Mouse (Mus musculus) stomach, embryonic 16.5 days (tissue): ENCODE results near the gene Grm8. TPM values are rescaled to one million over a fixed set of nuclear protein-coding genes. Genes with fewer than 3 reads are reported as not detected.

ENCODE experiments used
- ATAC-seq: fragments of 200-750 bp; cut with Nextera tagmentation; 2 replicates; pipeline ENCODE4 v1.8.0; 2017; ENCODE audit warnings: moderate number of reproducible peaks, moderate TSS enrichment; ENCODE audit not compliant: insufficient read depth, low FRiP score
- H3K27ac ChIP-seq: fragments of 300-500 bp; sonication (generic); 2 replicates; pipeline ENCODE4 v1.5.1; 2014; ENCODE audit warnings: low read length
- H3K27me3 ChIP-seq: fragments of 300-500 bp; sonication (generic); 2 replicates; pipeline ENCODE4 v1.6.1; 2014; ENCODE audit warnings: low read length, control low read depth, mixed read lengths; ENCODE audit not compliant: control insufficient read depth, insufficient read depth
- H3K36me3 ChIP-seq: fragments of 300-500 bp; sonication (generic); 2 replicates; pipeline ENCODE4 v1.6.1; 2014; ENCODE audit warnings: low read length; ENCODE audit not compliant: control insufficient read depth, insufficient read depth
- H3K4me1 ChIP-seq: fragments of 300-500 bp; sonication (generic); 2 replicates; pipeline ENCODE4 v1.6.1; 2014; ENCODE audit warnings: low read length, control low read depth, mixed read lengths; ENCODE audit not compliant: control insufficient read depth, insufficient read depth
- H3K4me2 ChIP-seq: fragments of 300-500 bp; sonication (generic); 2 replicates; pipeline ENCODE4 v1.6.1; 2014; ENCODE audit warnings: low read depth, low read length, mixed read lengths
- H3K4me3 ChIP-seq: fragments of 300-500 bp; sonication (generic); replicated peaks from 2 replicates; pipeline ENCODE4 v1.5.1; 2014; ENCODE audit warnings: mild to moderate bottlenecking, low read length
- H3K9ac ChIP-seq: fragments of 300-500 bp; sonication (generic); 2 replicates; pipeline ENCODE4 v1.6.1; 2014; ENCODE audit warnings: low read length
- H3K9me3 ChIP-seq: fragments of 300-500 bp; sonication (generic); replicated peaks from 2 replicates; pipeline ENCODE4 v1.6.1; 2016; ENCODE audit warnings: low read length, control low read depth; ENCODE audit not compliant: control insufficient read depth
- WGBS: fragments of 180-500 bp; shearing (Covaris S2); extraction: QIAGEN DNeasy Blood & Tissue Kit; methylation state at CpG from one replicate; pipeline ENCODE4 v1.1.7; 2014; 5-methylcytosine and 5-hydroxymethylcytosine counted together
- polyA plus RNA-seq: library from polyadenylated mRNA; unstranded; fragments of >200 nt; fragmentation: Nextera tagmentation; extraction: Ambion mirVana; gene quantifications from 2 replicates; pipeline ENCODE4 v1.2.1, GENCODE M21; 2015

The Grm8 gene
- polyA plus RNA-seq, 1 experiment from 2014 or later: 1.6 TPM

- no peaks in the 10 kb centered on the region for H3K36me3 ChIP-seq
- H3K4me3 ChIP-seq: no peak overlapping the region
- ATAC-seq: no peak
- H3K9me3 ChIP-seq: no peaks in the 10 kb centered on the region
- no peaks in the 10 kb centered on the region for H3K4me1 ChIP-seq
- 34% methylated on average over 6 of the region's 6 CpGs for WGBS
- no peak overlapping the region for H3K9ac ChIP-seq
- H3K4me2 ChIP-seq: no peak overlapping the region
- no peaks in the 10 kb centered on the region for H3K27me3 ChIP-seq
- no peak overlapping the region for H3K27ac ChIP-seq
These were observed 473.1 kb downstream of the Grm8 start for GRCm38 (mm10) chr6:27661747-27662435.

GRCm38 (mm10) chr6:27657520-27657919 is 477.5 kb downstream of the Grm8 start:
- Histone ChIP-seq H3K4me1 (no peaks in the 10 kb centered on the region), H3K27ac (no peak overlapping the region), H3K4me2 (no peak overlapping the region), H3K4me3 (no peak overlapping the region), H3K27me3 (no peaks in the 10 kb centered on the region), H3K9me3 (no peaks in the 10 kb centered on the region), H3K9ac (no peak overlapping the region), H3K36me3 (no peaks in the 10 kb centered on the region)
- ATAC-seq: no peak
- WGBS: 50% methylated on average over 1 of the region's 1 CpGs

DNA sequence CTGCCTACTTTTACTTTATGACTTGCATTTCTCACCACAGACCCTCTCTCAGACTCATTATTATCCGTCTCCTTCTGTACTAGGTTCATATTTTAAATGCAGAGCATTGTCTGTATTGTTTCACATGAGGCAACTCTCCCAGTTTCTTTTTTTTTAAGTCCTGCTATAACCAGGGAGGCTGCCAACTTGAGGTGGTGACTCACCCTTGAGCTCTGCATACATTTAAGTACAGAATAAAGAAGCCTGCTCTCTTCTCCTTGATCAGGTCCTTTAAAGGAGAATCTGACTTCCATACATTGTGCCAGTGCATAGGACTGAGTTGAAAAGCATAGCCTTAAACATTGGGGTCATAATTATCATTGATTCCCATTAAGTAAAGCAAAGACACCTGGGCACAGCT is 488.5 kb downstream of the Grm8 start:
- Histone ChIP-seq H3K27me3 (no peaks in the 10 kb centered on the region), H3K4me3 (no peak overlapping the region), H3K4me2 (no peak overlapping the region), H3K4me1 (no peaks in the 10 kb centered on the region), H3K9me3 (no peaks in the 10 kb centered on the region), H3K9ac (no peak overlapping the region), H3K27ac (no peak overlapping the region), H3K36me3 (no peaks in the 10 kb centered on the region)
- WGBS: 50% methylated on average over 1 of the region's 1 CpGs
- ATAC-seq: no peak

DNA sequence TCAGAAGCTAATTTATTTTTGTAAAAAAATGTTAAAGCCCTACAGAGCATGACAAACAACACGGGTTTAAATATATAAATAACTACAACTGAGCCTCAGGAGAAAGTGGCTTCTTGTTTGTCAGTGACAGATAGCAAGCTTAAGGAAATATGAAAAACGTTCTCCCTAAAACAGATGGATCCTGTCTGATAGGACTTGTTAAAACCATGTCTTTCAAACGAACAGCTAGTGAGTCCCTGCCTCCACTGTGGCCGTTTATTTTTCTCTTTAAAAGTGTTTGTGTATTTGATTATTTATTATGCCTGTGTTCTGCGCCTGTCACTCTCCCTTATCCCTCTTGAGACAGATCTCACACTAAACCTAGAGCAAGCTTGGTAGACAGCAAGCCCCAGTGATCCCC is 489.9 kb downstream of the Grm8 start:
- Histone ChIP-seq H3K36me3 (no peaks in the 10 kb centered on the region), H3K27me3 (no peaks in the 10 kb centered on the region), H3K9me3 (no peaks in the 10 kb centered on the region), H3K4me2 (no peak overlapping the region), H3K4me3 (no peak overlapping the region), H3K9ac (no peak overlapping the region), H3K27ac (no peak overlapping the region), H3K4me1 (no peaks in the 10 kb centered on the region)
- ATAC-seq: no peak
- 42% methylated on average over 5 of the region's 5 CpGs for WGBS

DNA sequence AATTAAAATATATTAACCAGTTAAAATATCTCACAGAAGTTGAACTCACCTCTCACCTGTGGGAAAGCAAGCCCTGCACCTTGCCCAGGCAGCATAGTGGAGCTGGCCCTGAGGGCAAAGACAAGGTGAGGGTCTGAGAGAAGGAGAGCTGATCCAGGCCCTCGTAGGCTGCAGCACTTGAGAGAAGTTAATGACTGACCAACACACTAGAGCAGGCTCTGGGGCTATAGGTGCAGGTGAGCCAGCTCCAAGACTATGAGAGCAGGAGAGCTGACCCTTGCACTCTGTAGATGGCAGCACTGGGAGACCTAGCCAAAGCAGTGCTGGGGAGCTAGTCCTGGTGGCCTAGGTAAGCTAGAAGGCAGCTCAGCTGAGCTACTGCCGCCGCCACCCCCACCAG is 499.1 kb downstream of the Grm8 start:
- WGBS: 58% methylated on average over 3 of the region's 3 CpGs
- Histone ChIP-seq H3K36me3 (no peaks in the 10 kb centered on the region), H3K9ac (no peak overlapping the region), H3K9me3 (no peaks in the 10 kb centered on the region), H3K4me1 (no peaks in the 10 kb centered on the region), H3K4me2 (no peak overlapping the region), H3K4me3 (no peak overlapping the region), H3K27me3 (no peaks in the 10 kb centered on the region), H3K27ac (no peak overlapping the region)
- no peak for ATAC-seq

DNA sequence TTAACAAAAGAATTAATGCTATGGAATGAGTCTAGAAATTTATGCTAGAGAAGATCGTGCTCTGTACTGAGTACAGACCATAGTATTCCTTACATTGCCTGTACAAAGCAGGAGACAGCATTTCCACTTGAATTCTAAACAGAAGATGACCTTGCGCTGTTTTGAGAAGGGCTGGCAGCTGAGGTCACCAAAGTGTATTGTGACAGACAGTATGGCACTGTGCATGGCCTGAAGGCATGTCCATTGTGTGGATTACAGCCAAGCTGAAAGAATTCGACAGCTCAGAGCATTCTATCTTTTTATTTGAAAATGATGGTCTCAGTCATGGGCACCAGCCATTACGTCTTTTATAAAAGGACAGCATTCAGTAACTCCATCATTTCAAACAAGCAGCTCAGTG is 517.5 kb downstream of the Grm8 start:
- Histone ChIP-seq H3K4me1 (no peaks in the 10 kb centered on the region), H3K36me3 (no peaks in the 10 kb centered on the region), H3K4me2 (no peak overlapping the region), H3K9me3 (no peaks in the 10 kb centered on the region), H3K27me3 (no peaks in the 10 kb centered on the region), H3K27ac (no peak overlapping the region), H3K4me3 (no peak overlapping the region), H3K9ac (no peak overlapping the region)
- ATAC-seq: no peak
- WGBS: 74% methylated on average over 4 of the region's 4 CpGs

DNA sequence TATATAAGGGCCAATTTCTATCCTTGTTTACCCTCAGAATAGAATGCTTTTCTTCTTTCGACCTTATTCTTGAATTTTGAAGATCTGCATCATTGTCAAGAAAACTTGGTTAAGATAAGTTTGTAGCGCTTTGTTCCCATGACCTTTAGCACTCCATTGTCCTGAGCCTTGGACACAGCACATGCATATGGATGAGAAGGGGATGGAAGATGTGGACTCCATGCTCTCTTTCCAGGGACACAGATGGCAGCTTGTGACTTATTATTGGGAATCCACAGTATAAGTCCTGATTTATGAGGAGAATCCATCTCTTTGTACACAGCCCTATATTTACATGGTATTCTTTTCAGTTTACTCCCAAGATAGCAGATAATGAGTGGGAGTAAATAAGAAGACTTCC is 554.5 kb downstream of the Grm8 start:
- WGBS: 77% methylated on average over 2 of the region's 2 CpGs
- H3K4me3 ChIP-seq: no peak overlapping the region

GRCm38 (mm10) chr6:27545516-27545915 is 589.5 kb downstream of the Grm8 start:
- Histone ChIP-seq H3K4me2 (no peak overlapping the region), H3K36me3 (no peaks in the 10 kb centered on the region), H3K9me3 (no peaks in the 10 kb centered on the region), H3K9ac (no peak overlapping the region), H3K27me3 (no peaks in the 10 kb centered on the region), H3K4me3 (no peak overlapping the region), H3K27ac (no peak overlapping the region), H3K4me1 (no peaks in the 10 kb centered on the region)
- 59% methylated on average over 6 of the region's 6 CpGs for WGBS
- ATAC-seq: no peak

More for the DNA sequence above, 554.5 kb downstream of the Grm8 start:
- no peak for ATAC-seq
- Histone ChIP-seq H3K27ac (no peak overlapping the region), H3K9me3 (no peaks in the 10 kb centered on the region), H3K36me3 (no peaks in the 10 kb centered on the region), H3K9ac (no peak overlapping the region), H3K27me3 (no peaks in the 10 kb centered on the region), H3K4me1 (no peaks in the 10 kb centered on the region), H3K4me2 (no peak overlapping the region)

- Histone ChIP-seq H3K4me3 (no peak overlapping the region), H3K27me3 (no peaks in the 10 kb centered on the region), H3K36me3 (no peaks in the 10 kb centered on the region), H3K4me2 (no peak overlapping the region), H3K4me1 (no peaks in the 10 kb centered on the region), H3K27ac (no peak overlapping the region), H3K9me3 (no peaks in the 10 kb centered on the region), H3K9ac (no peak overlapping the region)
- ATAC-seq: no peak
- WGBS: 64% methylated on average over 1 of the region's 1 CpGs
These were observed 617.4 kb downstream of the Grm8 start for GRCm38 (mm10) chr6:27517620-27518019.
